Mouse (Mus musculus): ENCODE results near the gene Napa. TPM values are rescaled to one million over a fixed set of nuclear protein-coding genes. Genes with fewer than 3 reads are reported as not detected.

Gene Napa
- polyA plus RNA-seq, 1 experiment from 2014 or later: 196 TPM

DNA sequence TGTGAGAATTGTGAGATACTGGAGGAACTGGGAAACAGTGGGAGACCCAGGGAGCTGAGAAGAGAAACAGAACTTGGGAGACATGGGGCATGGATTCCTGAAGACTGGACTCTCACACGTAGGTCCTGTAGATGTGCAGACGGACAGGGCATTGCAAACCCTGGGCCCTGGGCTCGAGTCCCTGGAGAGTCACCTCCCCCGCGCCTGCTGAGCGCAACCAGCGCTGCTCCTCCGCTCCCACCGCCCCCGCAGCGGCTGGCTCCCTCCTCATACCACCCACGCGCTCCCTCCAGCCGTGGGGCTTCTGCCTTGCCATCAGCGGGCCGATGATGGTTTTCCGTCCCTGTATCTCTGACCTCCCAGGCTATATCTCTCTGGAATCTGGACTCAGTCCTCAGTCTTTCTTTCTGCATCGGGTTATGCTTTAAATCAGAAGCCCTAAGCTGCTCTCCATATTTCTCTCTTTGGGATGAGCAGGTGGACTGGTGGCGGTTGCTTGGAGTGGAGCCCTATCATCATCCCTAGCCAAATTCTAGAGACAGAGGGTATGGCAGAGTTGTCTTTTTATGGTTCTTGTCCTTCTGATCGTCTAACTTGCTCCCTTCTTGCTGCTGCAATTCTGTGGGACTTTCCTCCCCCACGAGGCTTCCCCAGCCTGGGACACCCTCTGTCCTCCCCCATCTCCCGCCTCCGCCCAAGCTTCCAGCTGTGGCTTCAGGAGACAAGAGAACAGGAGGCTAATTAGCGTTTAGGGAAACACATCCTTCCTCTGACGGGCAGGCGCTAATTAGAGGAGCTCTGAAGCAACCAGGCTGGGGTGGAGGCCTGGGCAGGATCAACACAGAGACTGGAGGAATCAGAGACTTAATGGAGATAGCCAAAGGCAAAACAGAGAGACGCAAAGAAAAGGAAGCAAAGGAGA, 48.5 kb downstream of the Napa start:
- Histone ChIP-seq H3K4me3 (replicated peaks) (no peak overlapping the region), H3K9ac (replicated peaks) (no peak overlapping the region), H3K4me1 (replicated peaks) (peaks cover 13% of the 10 kb centered on the region), H3K4me2 (replicated peaks) (no peak overlapping the region), H3K9me3 (no peaks in the 10 kb centered on the region), H3K27ac (peak overlapping the region; percentile 40; the same call in 1 of the 2 replicates), H3K36me3 (peaks cover 28% of the 10 kb centered on the region), H3K27me3 (no peaks in the 10 kb centered on the region)
- WGBS: 35% methylated on average over 27 of the region's 27 CpGs
- ATAC-seq: no peak

DNA sequence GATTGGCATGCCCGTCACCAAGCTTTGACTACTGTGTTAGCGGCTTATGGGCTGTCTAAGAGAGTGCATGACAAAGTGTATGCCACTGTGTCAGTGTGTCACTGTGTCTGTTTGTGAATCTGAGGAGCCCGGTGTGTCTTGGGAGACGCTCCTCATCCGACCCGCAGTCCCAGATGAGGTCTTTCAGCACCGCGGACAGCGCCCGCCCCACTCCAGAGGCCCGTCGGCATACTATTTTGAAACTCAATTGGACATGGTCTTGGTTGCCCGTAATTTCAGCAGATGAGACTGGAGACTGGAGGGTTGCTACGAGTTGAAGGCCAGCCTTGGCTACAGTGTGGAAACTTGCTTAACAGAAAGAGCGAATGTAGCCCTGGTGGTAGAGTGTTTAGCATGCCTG, 49.4 kb downstream of the Napa start:
- Histone ChIP-seq H3K9me3 (no peaks in the 10 kb centered on the region), H3K4me1 (replicated peaks) (peaks cover 13% of the 10 kb centered on the region), H3K27me3 (no peaks in the 10 kb centered on the region), H3K4me2 (replicated peaks) (no peak overlapping the region), H3K27ac (no peak overlapping the region), H3K9ac (replicated peaks) (no peak overlapping the region), H3K4me3 (replicated peaks) (no peak overlapping the region), H3K36me3 (peaks cover 22% of the 10 kb centered on the region)
- ATAC-seq: peak; percentile 21; the same call in 1 of the 2 replicates
- WGBS: 17% methylated on average over 15 of the region's 15 CpGs

DNA sequence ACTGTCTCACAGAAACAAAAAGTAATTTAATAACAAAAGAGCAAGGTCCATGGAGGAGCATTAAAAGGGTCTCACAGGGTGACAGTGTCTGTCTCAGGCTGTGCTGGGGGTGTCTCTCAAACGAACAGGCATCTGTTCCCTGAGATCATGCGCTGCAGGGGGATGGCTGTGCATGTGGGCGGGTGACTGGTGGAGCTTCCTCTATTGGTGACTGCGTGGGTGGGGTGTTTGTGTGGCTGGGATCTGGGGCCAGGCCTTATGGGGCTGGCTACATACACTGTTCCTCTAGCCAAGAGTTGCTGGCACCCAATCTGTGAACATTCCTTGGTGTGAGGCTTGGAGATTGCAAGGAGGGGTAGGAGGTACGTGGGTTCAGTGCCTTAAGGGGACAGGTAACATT, 51.0 kb downstream of the Napa start:
- Histone ChIP-seq H3K9me3 (no peaks in the 10 kb centered on the region), H3K4me3 (replicated peaks) (no peak overlapping the region), H3K4me2 (replicated peaks) (no peak overlapping the region), H3K9ac (replicated peaks) (no peak overlapping the region), H3K27ac (no peak overlapping the region), H3K27me3 (no peaks in the 10 kb centered on the region), H3K4me1 (replicated peaks) (peaks cover 19% of the 10 kb centered on the region), H3K36me3 (peaks cover 22% of the 10 kb centered on the region)
- no peak for ATAC-seq
- WGBS: 72% methylated on average over 5 of the region's 5 CpGs

DNA sequence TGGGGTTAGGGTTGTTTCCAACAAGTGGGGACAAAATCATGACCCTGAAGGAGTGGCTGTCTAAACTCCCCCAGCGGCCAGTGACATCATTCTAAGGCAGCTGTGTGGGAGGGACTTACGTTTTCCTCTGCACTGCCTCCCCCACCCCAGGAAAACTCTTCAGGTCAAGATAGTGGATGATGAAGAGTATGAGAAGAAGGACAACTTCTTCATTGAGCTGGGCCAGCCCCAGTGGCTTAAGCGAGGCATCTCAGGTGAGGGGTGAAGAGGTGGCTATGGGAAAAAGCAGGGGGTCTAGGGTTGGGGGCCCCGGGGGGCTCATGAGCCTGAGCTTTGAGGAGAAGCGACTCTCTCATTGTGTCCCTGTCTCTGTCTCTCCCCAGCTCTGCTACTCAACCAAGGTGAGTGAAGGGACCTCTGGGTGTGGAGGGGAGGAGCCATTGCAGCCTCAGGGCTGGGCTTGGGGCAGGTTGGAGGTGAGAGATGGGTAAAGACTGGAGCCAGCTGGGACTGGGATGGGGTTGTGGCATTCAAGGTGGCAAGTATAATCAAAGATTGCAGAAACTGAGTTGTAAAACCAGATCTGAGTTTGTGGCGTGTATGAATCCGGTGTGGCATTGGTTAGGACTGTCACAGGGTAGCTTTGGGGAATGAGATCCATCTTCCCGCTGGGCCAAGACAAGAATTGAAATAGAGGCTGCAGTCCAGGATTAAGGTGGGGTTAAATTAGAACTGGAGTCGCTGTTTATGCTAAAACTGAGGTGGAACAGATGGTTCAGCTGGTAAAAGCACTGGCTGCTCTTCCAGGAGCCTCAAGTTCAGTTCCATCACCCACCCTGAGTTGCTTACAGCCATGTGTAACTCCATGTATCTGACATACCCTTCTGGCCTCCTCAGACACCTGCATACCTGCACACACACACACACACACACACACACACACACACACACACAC, 52.2 kb downstream of the Napa start:
- Histone ChIP-seq H3K4me2 (replicated peaks) (no peak overlapping the region), H3K4me3 (replicated peaks) (no peak overlapping the region), H3K9me3 (no peaks in the 10 kb centered on the region), H3K27ac (no peak overlapping the region), H3K9ac (replicated peaks) (no peak overlapping the region), H3K4me1 (replicated peaks) (peaks cover 19% of the 10 kb centered on the region), H3K36me3 (peaks cover 12% of the 10 kb centered on the region), H3K27me3 (no peaks in the 10 kb centered on the region)
- WGBS: 73% methylated on average over 9 of the region's 9 CpGs
- no peak for ATAC-seq

DNA sequence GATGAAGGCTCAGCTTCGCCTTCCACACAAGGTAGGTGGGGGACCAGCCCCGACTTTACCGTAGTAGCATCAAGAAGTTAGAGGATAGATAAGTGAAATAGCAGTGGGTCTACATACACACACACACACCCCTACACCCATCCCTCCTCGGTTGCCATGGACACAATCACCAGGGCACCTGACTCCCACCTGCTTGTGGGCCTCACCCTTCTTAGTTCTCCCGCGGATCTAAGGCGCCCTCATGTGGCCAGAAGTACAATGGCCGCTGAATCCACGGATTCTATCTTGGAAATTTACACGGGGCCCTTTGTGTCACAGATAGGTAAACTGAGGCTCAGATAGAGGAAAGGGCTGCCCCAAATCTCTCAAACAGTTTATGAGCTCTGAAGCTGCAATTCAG, 55.3 kb downstream of the Napa start:
- ATAC-seq: peak; percentile 92
- Histone ChIP-seq H3K4me3 (replicated peaks) (no peak overlapping the region), H3K27me3 (peaks cover 12% of the 10 kb centered on the region), H3K27ac (peak overlapping the region; percentile 44; the same call in 1 of the 2 replicates), H3K36me3 (peaks cover 17% of the 10 kb centered on the region), H3K4me1 (replicated peaks) (peaks cover 7% of the 10 kb centered on the region), H3K9ac (replicated peaks) (no peak overlapping the region), H3K9me3 (no peaks in the 10 kb centered on the region), H3K4me2 (replicated peaks) (no peak overlapping the region)
- WGBS: 18% methylated on average over 10 of the region's 10 CpGs

DNA sequence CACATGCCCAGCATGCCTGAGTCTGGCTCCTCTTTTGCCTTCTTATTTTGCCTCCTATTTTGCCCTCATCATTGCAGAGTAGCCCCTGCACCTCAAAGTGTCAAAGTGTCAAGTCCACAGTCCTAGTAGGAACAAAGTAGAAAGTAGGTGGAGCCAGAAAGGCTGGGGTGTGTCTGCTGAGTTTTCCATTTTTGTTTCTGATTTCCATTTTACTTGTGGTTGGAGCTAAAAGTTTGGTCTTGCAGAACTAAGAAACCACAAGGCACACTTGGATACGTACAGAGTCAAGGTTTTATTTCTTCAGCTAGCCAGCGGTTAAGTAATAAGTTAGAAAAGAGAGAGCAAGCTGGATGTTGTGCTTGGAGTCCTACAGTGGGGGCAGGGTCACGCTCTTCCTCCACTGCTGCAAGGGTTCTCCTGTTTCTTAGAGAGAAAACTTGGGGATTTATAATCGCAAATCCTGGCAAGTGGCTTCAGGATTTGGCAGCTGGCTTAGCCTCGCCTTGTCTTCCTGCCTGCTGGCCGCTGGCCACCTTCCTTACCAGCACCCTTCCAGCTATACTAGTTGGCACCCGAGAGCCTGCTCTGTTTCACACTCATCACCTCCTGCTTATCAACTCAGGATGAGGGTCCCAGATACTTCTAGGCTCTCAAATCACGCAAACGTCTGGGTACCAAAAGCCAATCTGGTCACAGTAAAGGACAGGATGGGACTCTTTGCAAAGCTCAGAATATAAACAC, 57.0 kb downstream of the Napa start:
- no peak overlapping the region for H3K9ac ChIP-seq (replicated peaks)
- peaks cover 13% of the 10 kb centered on the region for H3K36me3 ChIP-seq
- ATAC-seq: no peak

DNA sequence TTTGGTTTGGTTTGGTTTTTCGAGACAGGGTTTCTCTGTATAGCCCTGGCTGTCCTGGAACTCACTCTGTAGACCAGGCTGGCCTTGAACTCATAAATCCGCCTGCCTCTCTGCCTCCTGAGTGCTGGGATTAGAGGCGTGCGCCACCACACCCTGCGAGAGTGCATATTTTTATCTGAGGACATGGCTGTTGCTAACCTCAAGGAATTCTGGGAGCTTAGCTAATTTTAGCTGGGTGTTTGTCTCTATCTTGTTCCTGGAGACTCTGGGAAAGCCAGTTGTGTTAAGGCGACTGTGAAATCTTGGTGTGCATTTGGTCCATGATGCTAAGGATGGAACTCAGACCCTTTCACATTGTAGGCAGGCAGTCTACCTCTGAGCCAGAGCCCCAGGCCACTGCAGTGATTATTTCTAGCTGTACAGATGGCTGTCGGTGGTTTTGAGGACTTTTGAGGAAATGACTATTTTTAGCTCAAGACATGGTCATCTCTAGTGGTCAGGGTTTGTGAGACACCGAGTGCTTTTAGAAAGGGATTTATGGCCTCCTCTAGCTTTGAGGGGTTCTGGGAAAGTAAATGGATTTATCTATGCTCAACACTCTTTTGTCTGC, 58.0 kb downstream of the Napa start:
- Histone ChIP-seq H3K27me3 (peaks cover 25% of the 10 kb centered on the region), H3K4me3 (replicated peaks) (no peak overlapping the region), H3K4me1 (replicated peaks) (peaks cover 12% of the 10 kb centered on the region), H3K27ac (no peak overlapping the region), H3K4me2 (replicated peaks) (no peak overlapping the region), H3K36me3 (peaks cover 7% of the 10 kb centered on the region; the same call in 1 of the 2 replicates), H3K9ac (replicated peaks) (no peak overlapping the region), H3K9me3 (no peaks in the 10 kb centered on the region)
- WGBS: 84% methylated on average over 8 of the region's 8 CpGs
- no peak for ATAC-seq

More for the DNA sequence above, 57.0 kb downstream of the Napa start:
- Histone ChIP-seq H3K4me2 (replicated peaks) (no peak overlapping the region), H3K4me1 (replicated peaks) (peaks cover 12% of the 10 kb centered on the region), H3K4me3 (replicated peaks) (no peak overlapping the region), H3K9me3 (no peaks in the 10 kb centered on the region), H3K27me3 (peaks cover 25% of the 10 kb centered on the region), H3K27ac (no peak overlapping the region)
- WGBS: 79% methylated on average over 9 of the region's 9 CpGs

DNA sequence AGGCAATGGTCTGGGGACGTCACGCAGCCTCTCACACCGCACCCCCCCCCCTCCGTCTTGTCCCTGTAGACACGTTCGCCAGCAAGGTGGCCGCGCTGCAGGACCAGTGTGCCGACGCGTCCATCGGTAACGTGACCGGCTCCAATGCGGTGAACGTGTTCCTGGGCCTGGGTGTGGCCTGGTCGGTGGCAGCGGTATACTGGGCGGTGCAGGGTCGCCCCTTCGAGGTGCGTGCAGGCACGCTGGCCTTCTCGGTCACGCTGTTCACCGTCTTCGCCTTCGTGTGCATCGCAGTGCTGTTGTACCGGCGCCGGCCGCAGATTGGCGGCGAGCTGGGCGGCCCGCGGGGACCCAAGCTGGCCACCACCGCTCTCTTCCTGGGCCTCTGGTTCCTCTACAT, 60.5 kb downstream of the Napa start:
- ATAC-seq: peak; percentile 51
- Histone ChIP-seq H3K36me3 (peaks cover 7% of the 10 kb centered on the region; the same call in 1 of the 2 replicates), H3K27ac (no peak overlapping the region), H3K4me3 (replicated peaks) (peak overlapping the region; percentile 18), H3K4me1 (replicated peaks) (0 out of 2 replicates have a peak, but pooled peaks cover 6% of the 10 kb centered on the region), H3K4me2 (replicated peaks) (peak overlapping the region; percentile 41), H3K9me3 (no peaks in the 10 kb centered on the region), H3K27me3 (peaks cover 25% of the 10 kb centered on the region), H3K9ac (replicated peaks) (peak overlapping the region; percentile 52; the same call in 1 of the 2 replicates)
- WGBS: 6% methylated on average over 38 of the region's 39 CpGs

DNA sequence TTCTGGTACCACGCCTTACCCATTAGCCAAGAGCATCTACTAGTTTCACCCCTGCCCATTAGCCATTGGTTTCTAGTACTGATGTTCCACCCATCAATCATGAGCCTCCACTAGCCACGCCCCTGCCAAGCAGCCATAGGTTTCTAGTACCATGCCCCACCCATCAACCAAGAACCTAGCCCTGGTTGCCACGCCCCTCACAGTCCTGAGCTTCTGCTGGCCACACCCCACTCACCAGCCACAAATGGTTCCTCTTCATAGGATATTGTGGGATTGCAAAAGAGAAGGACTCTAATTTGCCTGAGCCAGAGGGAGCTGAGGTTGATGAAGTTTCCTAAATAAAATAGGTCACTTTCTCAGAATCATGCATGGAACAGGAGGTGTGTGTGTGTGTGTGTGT, 62.4 kb downstream of the Napa start:
- no peak overlapping the region for H3K27ac ChIP-seq
- H3K4me3 ChIP-seq (replicated peaks): no peak overlapping the region
- no peak overlapping the region for H3K9ac ChIP-seq (replicated peaks)
- H3K27me3 ChIP-seq: peaks cover 25% of the 10 kb centered on the region
- H3K4me1 ChIP-seq (replicated peaks): 0 out of 2 replicates have a peak, but pooled peaks cover 6% of the 10 kb centered on the region
- no peaks in the 10 kb centered on the region for H3K9me3 ChIP-seq
- 65% methylated on average over 3 of the region's 3 CpGs for WGBS
- H3K4me2 ChIP-seq (replicated peaks): no peak overlapping the region
- ATAC-seq: no peak
- peaks cover 7% of the 10 kb centered on the region; the same call in 1 of the 2 replicates for H3K36me3 ChIP-seq

DNA sequence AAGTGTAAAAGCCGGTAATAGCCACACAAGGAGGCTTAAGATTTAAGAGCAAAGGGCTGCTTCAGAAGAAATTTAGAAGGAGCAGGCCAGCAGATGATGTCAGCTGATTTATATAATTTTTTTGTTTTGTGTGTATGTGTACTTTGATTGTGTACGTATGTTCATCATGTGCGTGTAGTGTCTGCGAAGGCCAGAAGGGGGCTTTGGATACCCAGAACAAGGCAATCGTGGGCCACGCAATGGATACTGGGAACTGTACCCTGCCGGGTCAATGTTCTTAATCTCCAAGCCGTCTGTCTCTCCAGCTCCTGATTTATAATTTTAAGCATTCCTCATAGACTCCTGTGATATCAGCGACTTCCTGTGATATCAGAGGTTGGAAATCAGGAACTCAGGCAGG, 63.0 kb downstream of the Napa start:
- no peak overlapping the region for H3K4me2 ChIP-seq (replicated peaks)
- H3K27ac ChIP-seq: no peak overlapping the region
- 91% methylated on average over 9 of the region's 9 CpGs for whole genome bisulfite sequencing
- no peaks in the 10 kb centered on the region for H3K9me3 ChIP-seq
- H3K4me3 ChIP-seq (replicated peaks): no peak overlapping the region
- H3K27me3 ChIP-seq: peaks cover 25% of the 10 kb centered on the region
- ATAC-seq: no peak
- H3K4me1 ChIP-seq (replicated peaks): 0 out of 2 replicates have a peak, but pooled peaks cover 6% of the 10 kb centered on the region
- peaks cover 7% of the 10 kb centered on the region; the same call in 1 of the 2 replicates for H3K36me3 ChIP-seq
- H3K9ac ChIP-seq (replicated peaks): no peak overlapping the region

DNA sequence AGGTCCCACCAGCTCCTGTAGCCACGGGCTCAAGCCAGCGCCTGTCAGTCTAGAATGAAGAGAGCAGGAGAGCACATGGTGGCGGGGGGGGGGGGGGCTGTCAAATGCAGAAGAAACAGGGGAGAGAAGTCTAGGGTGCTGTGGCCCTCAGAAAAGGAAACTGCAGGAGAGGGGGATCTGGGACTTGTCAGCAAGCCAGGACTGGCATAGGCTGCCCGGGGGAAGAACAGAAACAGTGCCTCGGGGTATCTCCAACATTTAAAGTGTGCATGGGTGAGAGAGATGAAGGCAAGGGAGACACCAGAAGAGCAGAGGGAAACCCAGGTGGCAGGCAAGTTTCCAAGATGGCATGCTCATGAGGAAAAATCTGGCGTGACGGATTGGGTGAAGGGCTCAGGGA, 63.8 kb downstream of the Napa start:
- 90% methylated on average over 6 of the region's 7 CpGs for WGBS
- no peaks in the 10 kb centered on the region for H3K9me3 ChIP-seq

More for the DNA sequence above, 63.8 kb downstream of the Napa start:
- Histone ChIP-seq H3K9ac (replicated peaks) (no peak overlapping the region), H3K27me3 (peaks cover 25% of the 10 kb centered on the region), H3K4me3 (replicated peaks) (no peak overlapping the region), H3K4me1 (replicated peaks) (0 out of 2 replicates have a peak, but pooled peaks cover 6% of the 10 kb centered on the region), H3K36me3 (peaks cover 4% of the 10 kb centered on the region; the same call in 1 of the 2 replicates), H3K4me2 (replicated peaks) (no peak overlapping the region), H3K27ac (no peak overlapping the region)
- no peak for ATAC-seq
